Mouse (Mus musculus): ENCODE measurements at regions not wholly inside any gene's neighbourhood (a gene's known extent, or its start where the extent isn't known, plus 50 kb on each side); places are given as distances from the start of the nearest gene placed in this dataset.
"Not testable (repeated sequence)": the region's sequence is repeated elsewhere in the genome, so short reads cannot be mapped to it uniquely, and the experiment has no call there.

DNA sequence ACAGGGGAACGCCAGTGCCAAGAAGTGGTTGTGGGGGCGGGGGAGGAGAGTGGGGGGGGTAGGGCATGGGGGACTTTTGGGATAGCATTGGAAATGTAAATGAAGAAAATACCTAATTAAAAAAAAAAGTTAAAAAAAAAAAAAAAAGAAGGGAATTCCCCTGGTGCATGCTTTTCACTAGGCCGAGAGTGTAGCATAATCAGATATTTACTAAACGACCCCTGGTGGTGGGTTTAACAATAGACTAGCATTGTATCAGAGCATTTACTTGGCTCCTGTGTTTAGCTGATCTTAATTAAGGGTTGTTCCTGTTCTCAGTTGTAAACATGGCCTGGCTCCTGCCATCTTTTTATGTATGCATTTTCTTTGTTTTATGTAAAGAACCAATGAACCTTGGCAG, 126.2 kb upstream of the Fam3c start:
- not testable (repeated sequence) for TF ChIP-seq GATA1 (IDR thresholded peaks at IDR 0.05; ENCODE audit: borderline replicate concordance, low read length); FLI1 (IDR thresholded peaks at IDR 0.05; ENCODE audit: low read length)

Data from megakaryocyte, embryonic 14.5 days (primary cell).